Mouse (Mus musculus) embryonic stem cell, embryonic (primary cell): ENCODE measurements around the gene Smg1.

Experiments
- CTCF ChIA-PET, 4 experiments: fragments of 300-600 bp in 2 of 4; fragments of 350-600 bp in 2 of 4; sonication (Branson Sonifier 250); formaldehyde crosslinking; loops; one replicate each; lab custom pipeline; 2022; ENCODE audit warnings: inconsistent platforms in 2 of 4; lab: Charles Lee
- POLR2A ChIA-PET, 4 experiments: fragments of 300-600 bp in 2 of 4; fragments of 350-600 bp in 2 of 4; sonication (Branson Sonifier 250); formaldehyde crosslinking; loops; one replicate each; lab custom pipeline; 2022; ENCODE audit warnings: antibody characterized with exemption in 4 of 4, inconsistent platforms in 1 of 4; lab: Charles Lee

Smg1 gene

DNA sequence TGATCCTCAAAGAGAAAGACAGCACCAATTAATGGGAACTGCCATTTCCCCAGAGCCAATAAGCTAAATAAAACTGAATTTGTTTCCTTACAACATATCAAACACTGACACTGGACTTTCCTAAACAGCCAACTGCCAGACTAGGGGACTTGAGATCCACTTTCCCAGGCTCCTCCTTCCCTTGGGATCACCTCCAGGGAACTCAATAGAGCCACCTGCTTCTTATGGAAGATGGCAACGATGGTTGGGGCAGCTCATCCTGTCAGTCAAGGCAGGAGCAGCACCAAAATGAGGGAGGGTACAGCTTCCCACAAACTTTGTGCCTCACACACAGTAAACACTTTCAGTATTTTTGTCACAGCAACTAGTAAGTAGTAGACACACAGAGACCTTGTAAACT lies 135.8 kb downstream of the Smg1 start:
- CTCF ChIA-PET: interaction anchor here in 2 of 4 experiments (0.5 to 0.6 kb wide), 2 partner anchors 9 to 188 kb away, joined by 3 to 5 read pairs; no protein-coding TSS in a partner anchor
- POLR2A ChIA-PET: interaction anchor here (0.6 to 26.3 kb wide), 27 partner anchors 5 to 605 kb away, joined by 3 to 907 read pairs (median 5); partner anchors contain the start of genes Arl6ip1 (in 4 of the 4), Rps15a (in 3 of the 4), Smg1 (in 2 of the 4) and Ccp110 (in 1 of the 4)

DNA sequence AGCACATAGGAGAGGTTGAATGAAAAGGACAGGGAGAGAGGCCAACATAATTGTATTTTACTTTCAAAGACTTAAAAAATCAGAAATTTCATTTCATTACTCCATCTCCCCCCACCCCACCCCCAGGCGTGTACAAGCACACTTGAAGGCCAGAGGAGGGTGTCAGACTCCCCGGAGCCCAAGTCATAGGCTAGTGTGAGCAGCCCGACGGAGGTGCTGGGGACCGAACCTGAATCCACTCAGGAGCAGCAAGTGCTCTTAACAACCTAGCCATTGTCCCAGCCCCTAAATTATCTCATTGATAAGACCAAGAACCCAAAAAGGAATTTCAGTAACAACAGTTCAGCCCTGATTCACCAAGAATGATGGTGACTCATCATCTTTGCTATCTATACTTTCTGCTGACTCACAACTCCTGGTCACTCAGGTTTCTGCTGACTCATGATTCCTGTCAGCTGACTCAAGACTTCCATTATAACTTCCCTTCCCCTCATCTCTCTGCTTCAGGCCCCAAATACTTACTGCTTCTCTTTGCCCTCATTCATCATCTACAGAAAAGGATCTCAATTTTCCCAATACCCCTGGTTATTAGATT lies 138.9 kb downstream of the Smg1 start:
- ChIA-PET POLR2A (interaction anchor here in 3 of 4 experiments (0.5 to 26.3 kb wide), 16 partner anchors 9 to 193 kb away, joined by 3 to 907 read pairs (median 7); partner anchors contain the start of genes Arl6ip1 (in 3 of the 3), Rps15a (in 3 of the 3) and Smg1 (in 1 of the 3)), CTCF (no interaction called here)

- ChIA-PET POLR2A (interaction anchor here (0.5 to 26.3 kb wide), 31 partner anchors 8 to 1576 kb away, joined by 3 to 907 read pairs (median 4); partner anchors contain the start of genes Arl6ip1 (in 3 of the 4), Rps15a (in 3 of the 4) and Smg1 (in 1 of the 4)), CTCF (interaction anchor here in 1 of 4 experiments (0.7 to 1.2 kb wide), 2 partner anchors 19 to 1402 kb away, joined by 3 read pairs; no protein-coding TSS in a partner anchor)
Measured at GRCm38 (mm10) chr7:118103462-118104379, 139.7 kb downstream of the Smg1 start.

DNA sequence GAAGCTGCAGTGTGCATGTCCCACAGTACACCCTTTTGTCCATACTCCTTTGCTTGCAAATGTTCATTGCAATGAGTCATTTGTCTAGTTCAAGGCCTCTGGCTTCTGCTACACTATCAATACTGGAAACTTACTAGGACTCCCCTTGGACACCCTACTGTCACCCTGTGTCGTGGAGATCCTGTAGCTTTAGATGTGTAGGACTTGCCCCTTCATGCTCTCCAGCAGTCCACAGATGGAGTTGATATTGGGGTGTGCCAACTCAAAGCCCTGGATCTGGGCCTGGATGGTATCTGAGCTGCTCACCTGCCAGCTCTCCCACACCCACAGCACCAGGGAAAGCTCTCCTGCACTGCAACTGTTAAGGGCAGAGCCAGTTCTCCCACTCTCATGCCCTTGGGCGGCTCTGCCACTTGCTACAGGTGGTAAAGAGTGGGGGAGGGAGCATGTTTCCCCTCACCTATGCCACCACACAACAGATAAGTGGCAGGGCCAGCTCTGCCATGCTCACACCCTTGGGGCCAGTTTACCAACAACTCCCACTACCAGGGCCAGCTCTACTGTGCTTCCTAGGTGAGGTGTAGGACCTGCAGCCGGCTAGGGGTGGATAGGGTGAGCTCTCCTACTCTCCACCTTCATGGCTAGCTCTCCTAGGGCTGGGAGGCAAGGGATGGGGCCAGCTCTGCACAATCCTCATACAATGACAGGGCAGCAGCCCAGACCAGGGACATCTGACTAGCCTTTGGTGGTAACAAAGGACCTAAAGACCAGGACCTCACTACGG lies 140.6 kb downstream of the Smg1 start:
- ChIA-PET CTCF (interaction anchor here in 3 of 4 experiments (0.6 to 1.2 kb wide), 5 partner anchors 18 to 1401 kb away, joined by 3 to 4 read pairs (median 3); no protein-coding TSS in a partner anchor), POLR2A (interaction anchor here (0.5 to 26.3 kb wide), 32 partner anchors 8 to 1577 kb away, joined by 3 to 907 read pairs (median 4); partner anchors contain the start of genes Arl6ip1 (in 3 of the 4), Rps15a (in 3 of the 4) and Smg1 (in 1 of the 4))

- ChIA-PET POLR2A (interaction anchor here (0.6 to 26.3 kb wide), 15 partner anchors 11 to 719 kb away, joined by 3 to 907 read pairs (median 5); partner anchors contain the start of genes Rps15a (in 3 of the 4), Arl6ip1 (in 2 of the 4) and Smg1 (in 1 of the 4)), CTCF (interaction anchor here in 2 of 4 experiments (0.6 to 1.2 kb wide), 3 partner anchors 33 to 195 kb away, joined by 3 to 4 read pairs (median 3); no protein-coding TSS in a partner anchor)
Measured at GRCm38 (mm10) chr7:118102231-118102630, 141.2 kb downstream of the Smg1 start.

- CTCF ChIA-PET: interaction anchor here in 3 of 4 experiments (0.6 to 0.7 kb wide), 3 partner anchors 306 to 1876 kb away, joined by 3 to 4 read pairs (median 3); no protein-coding TSS in a partner anchor
- POLR2A ChIA-PET: interaction anchor here in 3 of 4 experiments (0.6 to 15.3 kb wide), 10 partner anchors 8 to 797 kb away, joined by 3 to 389 read pairs (median 4); partner anchors contain the start of genes Arl6ip1 (in 2 of the 3) and Rps15a (in 2 of the 3)
Measured at GRCm38 (mm10) chr7:118097615-118098014, 145.9 kb downstream of the Smg1 start.
